Mouse (Mus musculus): ENCODE measurements around the gene Cdhr2. TPM values are rescaled to one million over a fixed set of nuclear protein-coding genes. Genes with fewer than 3 reads are reported as not detected.
A peak's percentile ranks its signal among the peaks of the same experiment; 100 is the strongest.

Cdhr2 gene
- total RNA-seq, 2 experiments from 2014 or later, result not detected

DNA sequence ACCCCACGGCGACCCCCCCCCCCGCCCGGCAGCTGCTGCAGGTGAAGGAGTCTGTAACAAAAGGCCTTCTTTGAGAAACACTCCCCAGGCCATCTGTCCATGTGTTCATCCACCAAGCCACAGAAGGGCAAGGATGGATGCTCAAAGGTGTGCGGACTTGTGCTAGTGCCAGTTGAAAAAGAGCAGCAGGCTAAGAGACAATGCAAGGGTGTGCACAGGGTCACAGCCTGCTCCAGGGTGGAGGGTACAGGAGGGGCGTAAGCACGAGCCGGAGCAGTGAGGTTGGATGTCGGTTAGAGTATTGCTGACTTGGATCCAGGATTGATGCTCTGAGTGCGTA is 47.4 kb downstream of the Cdhr2 start:
- no peak for ATAC-seq (replicated peaks; ENCODE audit: low FRiP score, low TSS enrichment, poor library complexity, severe bottlenecking)

DNA sequence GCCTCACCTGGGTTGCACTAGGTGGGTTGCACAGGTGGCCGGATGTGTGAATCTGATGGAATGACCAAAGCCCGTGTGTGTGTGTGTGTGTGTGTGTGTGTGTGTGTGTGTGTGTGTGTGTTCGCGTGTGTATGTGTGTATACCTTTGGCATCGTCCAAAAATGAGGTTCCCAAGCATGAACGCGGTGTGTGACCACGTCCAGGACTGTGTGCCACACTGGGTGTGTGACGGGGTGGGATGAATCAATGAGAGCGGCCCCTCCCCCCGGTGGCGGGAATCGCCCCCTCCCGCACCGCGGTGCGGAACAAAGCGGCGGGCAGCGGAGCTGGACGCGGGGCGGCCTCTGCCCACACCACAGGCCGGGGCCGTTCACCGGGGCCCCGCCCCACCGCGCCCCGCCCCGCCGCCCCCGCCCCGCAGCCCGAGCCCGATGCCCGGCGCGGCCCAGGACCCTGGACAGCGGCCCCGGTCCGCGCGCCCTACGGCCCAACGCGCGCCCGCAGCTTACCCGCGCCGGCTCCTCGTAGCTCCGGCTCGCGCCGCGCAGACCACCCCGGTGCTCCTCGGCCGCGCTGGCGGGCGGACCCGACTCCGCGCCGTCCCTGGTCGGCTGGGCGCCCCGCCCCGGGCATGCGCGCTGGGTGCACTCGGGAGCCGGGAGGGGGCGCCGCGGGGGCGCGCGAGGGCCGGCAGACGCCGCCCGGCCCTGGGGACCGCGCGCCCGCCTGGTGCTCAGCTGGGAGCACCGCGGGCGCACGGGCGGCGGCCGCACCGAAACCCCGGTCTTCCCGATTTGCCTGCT is 48.0 kb downstream of the Cdhr2 start:
- no peak for ATAC-seq (replicated peaks; ENCODE audit: low FRiP score, low TSS enrichment, poor library complexity, severe bottlenecking)

DNA sequence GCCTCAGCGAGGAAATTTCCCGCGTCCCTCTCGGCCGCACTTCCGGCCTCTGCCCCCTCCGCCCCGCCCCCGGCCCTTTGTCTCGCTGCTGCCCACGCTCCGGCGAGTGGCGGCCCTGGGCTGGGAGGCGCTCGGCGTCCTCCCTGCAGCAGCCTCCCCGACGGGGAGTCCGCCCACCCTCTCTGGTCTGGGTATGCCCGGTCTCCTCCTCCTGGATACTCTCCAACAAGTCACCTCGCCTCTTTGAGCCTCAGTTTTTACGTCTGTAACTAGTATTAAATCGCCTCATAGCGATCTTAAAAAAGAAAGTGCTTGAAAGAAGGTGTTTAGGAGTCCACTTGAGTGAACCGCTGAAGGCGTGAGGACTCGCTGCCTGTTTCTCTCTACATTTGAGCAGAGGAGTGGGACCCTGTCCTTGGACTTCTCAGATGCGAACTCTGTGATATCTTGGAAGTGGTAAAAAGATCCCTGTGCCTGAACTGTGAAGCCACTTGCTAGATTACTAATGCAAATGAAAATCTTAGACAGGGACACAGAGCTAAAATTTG is 48.7 kb downstream of the Cdhr2 start, which contains the start of gene Gprin1:
TSS of gene Gprin1 (minus strand) at position 11 of the 548 bp plus-strand sequence.
- ATAC-seq (replicated peaks; ENCODE audit: low FRiP score, low TSS enrichment, poor library complexity, severe bottlenecking), result no peak

DNA sequence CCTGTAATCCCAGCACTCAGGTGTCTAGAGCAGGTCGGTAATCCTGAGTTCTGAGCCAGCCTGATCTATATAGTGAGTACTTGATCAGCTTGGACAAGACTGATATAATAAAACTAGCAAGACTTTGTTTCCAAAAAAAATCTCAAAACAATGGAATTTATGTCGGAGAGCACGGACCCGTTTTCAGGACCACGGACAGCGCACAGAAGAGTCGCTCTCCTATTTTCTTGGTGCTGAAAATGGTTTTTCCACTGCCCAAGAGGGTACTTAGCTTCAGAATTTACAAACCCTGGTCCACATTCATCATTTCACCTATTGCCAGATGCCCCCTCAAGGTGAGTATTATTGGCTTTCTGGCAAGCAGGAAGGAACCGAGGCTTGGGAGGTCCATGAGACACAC is 49.4 kb downstream of the Cdhr2 start:
- no peak for ATAC-seq (replicated peaks; ENCODE audit: low FRiP score, low TSS enrichment, poor library complexity, severe bottlenecking)

DNA sequence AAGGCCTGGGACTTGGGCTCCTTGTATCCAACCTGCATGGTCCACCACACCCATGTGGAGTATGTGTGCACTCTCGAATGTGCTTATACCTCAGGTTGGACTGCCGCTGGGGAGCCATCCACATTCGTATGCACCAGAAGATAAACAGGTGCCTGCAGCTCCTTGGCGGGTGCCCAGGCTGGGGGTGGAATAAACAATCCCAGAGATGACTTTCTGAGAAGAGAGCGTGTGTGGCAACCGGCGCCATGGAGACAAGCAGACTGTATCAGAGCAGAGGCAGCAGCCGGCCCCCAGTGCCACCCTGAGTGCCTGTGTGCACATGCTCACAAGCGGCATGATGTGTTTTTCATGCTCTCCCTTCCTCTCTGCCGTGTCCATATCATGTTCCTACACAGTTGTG is 51.4 kb downstream of the Cdhr2 start:
- ATAC-seq (replicated peaks; ENCODE audit: low FRiP score, low TSS enrichment, poor library complexity, severe bottlenecking), result no peak

DNA sequence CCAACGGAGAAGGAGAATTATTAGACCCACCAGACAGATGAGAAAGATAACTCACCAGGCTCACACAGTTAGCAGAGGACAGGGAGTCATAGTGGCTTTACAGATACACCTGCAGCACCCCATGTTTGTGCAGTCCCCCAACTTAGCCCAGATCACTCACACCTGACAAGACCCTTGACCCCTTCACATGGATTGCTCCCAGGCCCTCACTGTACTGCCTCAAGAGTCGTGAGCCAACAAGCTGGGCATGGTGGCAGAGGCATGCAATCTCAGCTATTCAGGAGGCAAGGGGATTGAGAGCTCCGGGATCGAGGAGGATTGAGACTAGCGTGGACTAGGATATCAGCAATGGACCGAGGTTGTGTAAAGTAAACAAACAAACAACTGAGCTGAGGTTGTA is 52.5 kb downstream of the Cdhr2 start:
- no peak for ATAC-seq (replicated peaks; ENCODE audit: low FRiP score, low TSS enrichment, poor library complexity, severe bottlenecking)

DNA sequence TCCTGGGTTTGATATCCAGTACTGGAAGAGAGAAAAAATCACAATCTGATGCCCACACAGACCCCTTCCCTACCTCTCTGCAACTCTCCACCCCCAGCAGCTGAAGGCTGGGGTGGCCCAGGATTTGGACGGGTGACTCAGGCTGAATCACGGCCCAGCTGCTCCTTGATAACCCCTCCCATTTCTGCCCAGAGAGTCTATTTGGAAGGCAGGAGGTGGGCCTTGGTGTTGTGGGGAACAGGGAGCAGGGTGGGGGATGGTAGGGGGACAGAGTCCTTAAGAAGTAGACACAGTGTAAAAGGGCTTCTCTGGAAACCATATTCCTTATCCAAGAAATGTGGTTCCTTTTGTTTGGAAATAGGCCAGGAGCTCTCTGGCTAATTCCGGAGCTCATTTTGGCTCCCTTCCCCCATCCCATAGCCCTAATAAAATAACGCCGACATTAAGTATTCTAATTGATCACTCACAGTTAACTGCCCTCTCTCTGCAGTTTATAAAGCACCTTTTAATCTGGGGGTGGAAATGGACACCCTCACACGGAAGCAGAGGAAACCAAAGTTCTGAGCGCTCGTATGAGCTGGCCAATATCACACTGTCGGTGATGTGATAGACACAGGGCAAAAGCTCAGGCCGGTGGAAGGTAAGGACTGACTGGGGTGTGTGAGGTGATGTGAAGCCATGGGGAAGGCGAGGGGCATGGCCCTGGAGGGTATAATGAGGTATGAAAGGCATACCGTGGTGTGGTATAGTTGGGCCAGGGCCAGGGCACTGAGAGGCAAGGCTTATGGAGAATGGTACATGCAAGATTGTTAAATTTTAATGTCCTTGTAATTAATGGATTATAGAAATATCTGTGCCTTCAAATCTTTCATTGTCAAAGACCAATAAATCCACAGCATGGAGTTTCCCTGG is 53.2 kb downstream of the Cdhr2 start:
- no peak for ATAC-seq (replicated peaks; ENCODE audit: low FRiP score, low TSS enrichment, poor library complexity, severe bottlenecking)

DNA sequence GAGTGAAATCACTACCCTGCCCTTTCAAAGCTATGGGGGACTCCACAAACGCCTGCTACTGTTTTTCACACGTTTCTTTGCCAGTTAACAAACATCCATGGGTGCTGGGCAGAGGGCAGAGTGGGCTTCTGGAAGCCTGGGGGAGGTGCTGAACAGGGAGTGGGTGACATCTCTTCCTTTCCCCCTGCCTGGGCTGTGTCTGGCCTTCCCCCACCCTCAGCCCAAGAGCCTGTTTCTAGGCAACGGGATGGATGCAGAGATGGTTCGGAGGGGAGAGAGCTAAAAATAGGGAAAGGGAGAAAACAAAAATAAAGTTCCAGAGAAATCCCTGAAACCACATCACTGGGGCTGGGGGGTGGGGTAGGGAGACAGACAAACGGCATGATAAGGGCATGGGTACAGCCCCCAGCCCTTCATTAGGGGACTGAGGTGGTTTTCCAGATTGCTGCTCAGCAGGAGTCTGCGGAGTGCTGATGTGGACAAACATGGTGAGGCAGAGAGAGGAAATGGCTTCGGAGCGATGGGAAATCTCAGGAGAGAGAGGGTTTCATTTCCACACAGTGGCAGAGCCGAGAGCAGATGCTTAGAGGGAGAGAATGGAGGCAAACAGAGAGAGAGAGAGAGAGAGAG is 54.1 kb downstream of the Cdhr2 start:
- no peak for ATAC-seq (replicated peaks; ENCODE audit: low FRiP score, low TSS enrichment, poor library complexity, severe bottlenecking)

DNA sequence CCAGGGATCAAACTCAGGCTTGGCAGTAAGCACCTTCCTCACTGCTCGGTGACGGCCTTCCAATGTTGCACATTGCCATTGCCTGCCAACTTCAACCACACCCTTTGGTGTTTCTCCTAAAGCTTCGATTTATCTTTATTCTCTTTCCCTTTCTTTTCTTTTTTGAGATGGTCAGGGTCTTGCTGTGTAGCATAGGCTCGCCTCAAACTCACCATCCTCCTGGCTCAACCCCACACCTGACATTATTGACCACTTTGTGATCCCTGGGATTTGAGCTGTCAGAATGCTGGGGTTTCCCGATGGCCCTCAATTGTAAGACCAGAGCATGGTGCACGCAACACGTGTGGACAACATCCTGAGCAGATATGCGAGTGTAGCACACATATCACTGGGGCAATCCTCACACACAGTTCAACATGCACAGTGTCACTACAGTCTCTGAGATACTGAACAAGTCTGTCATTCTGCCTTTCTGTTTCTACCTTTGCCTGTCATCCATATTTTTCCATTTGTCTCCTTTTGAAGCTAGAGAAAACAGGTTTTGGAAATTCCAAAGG is 55.0 kb downstream of the Cdhr2 start:
- no peak for ATAC-seq (replicated peaks; ENCODE audit: low FRiP score, low TSS enrichment, poor library complexity, severe bottlenecking)

DNA sequence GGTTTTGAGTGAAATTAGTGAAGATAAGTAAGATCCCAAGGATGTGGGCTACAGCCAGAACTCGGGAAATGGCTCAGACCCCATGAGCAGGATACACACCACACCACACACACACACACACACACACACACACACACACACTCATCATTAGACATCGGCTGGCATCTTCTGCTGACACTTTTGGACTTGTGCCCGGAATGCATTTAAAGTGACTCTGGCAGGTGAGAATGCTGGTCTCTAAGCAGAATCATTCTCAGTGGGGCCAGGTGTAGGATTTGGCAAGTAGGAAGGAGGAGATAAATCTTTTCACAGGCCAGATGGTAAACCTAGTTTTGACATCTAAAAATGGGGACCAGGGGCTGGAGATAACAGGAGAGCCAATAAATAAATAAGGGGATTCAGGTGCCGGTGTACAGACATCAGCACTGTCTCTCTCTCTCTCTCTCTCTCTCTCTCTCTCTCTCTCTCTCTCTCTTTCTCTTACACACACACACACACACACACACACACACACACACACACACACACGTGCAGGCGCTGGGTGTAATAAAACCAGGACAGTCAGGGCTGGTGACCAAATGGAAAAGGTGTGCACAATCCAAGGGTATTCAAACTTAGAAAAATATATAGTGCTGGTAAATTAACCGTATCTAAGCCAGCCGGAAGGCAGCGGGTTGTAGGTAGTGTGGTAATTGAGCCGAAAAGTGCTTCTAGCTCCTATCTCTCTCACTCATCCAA is 56.0 kb downstream of the Cdhr2 start:
- ATAC-seq (replicated peaks; ENCODE audit: low FRiP score, low TSS enrichment, poor library complexity, severe bottlenecking), result no peak

DNA sequence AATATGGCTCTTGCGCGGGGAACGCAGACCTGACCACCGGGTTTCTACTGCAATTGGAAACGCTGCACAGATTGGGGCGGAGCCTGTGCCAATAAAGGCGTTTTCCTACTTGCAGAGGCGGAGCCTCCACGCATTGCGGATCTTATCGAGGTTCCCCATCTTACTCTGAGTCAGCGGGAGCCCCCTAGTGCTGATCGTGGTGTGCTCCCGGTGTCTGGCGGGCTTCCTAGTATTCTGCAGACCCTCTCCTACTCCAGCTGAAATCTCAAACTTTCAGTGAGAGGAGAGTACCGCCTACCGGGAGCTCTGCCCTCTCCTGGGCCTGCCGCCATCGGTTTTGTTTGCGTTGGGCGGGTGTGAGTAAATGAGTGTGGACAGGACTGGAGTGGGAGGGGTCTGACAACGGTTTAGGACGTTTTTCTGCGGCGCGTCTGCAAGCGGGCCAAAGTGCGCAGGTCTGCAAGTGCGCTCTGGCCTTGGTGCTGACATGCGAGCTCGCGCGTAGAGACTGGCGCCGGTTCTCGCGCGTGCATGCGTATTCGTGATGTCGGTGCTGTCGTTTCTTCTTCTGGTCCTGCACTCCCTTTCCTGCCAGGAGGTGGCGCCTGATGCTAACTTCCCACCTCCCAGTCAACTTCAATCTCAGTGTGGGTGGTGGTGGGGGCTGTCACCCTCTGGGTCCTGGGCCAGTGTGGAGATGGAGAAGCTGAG is 56.9 kb downstream of the Cdhr2 start:
- ATAC-seq (replicated peaks; ENCODE audit: low FRiP score, low TSS enrichment, poor library complexity, severe bottlenecking), result peak; percentile 90

DNA sequence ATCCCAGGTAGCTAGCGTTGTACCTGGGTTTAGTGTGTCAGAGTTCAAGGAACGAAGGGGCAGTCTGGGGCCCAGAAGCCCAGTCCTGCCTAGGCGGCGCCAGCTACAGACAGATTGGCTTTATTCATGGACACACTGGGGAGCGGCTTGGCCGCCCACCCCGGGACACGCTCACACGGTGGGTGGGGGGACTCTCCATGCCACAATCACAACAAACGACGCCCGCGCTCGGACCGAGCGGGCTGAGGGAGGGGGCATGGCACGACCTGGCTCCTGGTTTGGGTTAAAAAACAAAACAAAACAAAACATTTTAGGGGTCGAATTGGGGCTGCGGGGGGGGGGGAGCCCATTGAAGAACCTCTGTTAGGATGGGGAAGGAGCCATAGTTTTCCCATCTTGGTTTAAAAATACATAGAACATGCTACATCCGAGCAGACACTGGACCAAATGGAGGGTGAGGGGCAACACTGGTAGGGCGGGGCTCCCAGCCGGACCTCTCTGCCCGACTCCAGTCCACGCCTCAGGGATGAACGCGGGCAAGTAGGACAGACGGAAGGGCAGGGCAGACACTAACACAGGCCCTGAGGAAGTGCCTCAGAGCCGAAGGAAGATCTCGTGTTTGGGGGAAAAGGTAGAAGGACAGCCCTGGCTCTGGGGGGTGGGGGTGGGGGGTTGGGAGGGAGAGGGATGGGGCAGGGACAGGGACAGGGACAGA is 57.7 kb downstream of the Cdhr2 start:
- ATAC-seq (replicated peaks; ENCODE audit: low FRiP score, low TSS enrichment, poor library complexity, severe bottlenecking), result no peak

DNA sequence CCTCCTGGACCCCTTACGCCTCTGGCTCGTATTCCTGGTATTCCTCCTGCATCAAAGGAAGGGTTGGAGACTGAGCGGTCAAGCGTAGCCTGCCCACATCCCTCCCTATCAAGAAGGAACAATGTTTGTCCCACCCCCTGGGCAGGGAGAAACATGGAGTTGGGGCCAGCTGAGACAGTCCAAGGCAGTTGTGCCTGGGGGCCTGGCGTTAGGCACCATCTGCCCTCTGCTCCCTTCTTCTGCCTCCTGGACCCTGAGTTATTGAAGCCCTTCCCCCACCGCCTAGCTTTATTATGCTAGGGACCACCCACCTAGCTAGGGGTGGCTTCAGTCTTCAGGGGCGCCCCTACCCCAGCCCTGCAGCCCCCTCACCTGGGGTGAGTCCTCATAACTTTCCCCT is 58.2 kb downstream of the Cdhr2 start:
- ATAC-seq (replicated peaks; ENCODE audit: low FRiP score, low TSS enrichment, poor library complexity, severe bottlenecking), result no peak

DNA sequence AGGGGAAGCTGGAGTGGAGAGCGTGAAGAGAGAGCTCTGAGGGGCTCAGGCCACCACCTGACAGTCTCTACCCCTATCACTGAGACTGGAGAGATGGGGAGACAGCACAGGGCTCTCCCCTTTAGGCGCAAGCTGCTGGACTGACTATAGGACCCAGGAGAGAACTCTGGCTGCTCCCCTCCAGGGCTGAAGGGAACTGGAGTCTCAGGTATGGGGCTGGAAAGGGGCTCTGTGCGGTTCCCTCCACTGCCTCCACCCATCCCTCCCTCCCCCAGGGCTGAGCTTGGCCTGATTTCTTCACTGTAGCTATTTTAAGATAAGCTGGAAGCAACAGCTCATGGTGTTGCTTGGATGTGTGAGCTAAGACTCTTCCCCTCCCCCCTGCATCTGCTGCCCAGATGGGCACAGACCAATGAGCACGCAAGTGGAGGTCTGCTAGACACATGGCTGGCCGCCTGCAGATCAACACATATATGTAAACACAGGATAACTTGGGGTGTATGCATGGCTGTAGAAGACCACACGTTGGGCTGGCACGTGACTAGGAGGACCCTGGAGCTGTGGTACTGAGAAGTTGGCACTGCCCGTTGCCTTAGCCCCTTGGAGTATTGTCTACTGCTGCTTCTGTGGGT is 59.0 kb downstream of the Cdhr2 start:
- no peak for ATAC-seq (replicated peaks; ENCODE audit: low FRiP score, low TSS enrichment, poor library complexity, severe bottlenecking)

DNA sequence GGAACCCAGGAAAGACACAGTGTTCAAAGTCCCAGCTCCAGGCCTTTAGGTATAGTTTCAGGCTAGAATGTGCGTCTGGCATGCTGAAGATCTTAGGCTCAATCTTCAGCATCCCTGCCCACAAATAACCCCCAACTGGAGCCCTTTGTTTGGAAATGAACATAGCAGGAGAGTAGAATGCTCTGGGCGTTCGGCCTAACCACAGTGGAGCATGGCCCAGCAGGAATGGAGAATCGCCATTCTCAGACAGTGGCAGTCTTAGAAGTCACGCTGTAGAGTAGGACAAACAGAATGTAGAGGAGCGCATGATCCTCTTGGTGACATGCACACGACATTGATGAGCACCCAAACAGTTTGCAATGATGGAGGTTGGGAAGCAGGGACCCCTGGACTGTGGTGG is 59.6 kb downstream of the Cdhr2 start:
- no peak for ATAC-seq (replicated peaks; ENCODE audit: low FRiP score, low TSS enrichment, poor library complexity, severe bottlenecking)

DNA sequence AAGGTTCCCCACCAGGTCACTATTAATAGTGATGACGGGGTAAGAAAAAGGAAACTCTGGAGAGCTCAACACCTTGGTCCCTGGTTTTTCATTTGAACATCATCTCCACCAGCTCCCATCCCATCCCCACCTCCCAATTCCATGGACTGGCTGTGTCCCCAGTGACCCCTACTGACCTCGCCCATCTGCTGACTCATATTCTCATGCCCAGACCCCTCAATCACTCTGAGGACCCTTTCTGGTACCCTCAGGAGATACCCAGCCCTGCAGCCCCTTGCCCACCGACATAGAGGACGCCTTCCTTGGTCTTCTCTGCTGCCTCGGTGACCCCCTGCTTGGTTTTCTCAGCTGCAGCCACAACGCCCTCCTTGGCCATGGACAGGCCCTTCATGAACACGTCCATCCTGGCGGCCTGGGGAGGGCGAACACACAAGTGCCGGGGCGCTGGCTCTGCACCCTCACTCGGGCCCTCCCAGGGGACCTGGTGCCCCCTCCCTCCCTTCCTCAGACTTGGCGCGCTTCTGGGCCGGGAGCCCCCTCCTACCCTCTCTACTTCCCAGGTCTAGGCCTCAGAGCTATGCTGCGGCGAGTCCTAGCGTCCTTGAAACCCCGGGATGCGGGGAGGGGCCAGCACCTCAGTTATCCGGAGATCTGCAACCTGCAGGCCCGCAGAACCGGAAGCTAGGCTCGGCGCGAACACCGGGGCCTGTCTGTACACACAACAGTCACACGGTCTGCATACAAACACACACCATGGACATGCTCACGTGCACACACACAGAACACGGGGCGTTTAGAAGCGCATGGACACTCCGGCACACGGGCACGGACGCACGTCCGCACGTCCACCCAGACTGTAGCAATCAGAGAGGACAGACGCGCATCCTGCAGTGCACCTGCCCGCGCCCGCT is 64.3 kb downstream of the Cdhr2 start:
- no peak for ATAC-seq (replicated peaks; ENCODE audit: low FRiP score, low TSS enrichment, poor library complexity, severe bottlenecking)

Measured in megakaryocyte-erythroid progenitor cell, adult 5-6 weeks (primary cell).